Mouse (Mus musculus): ENCODE results near the gene Sat2. TPM values are rescaled to one million over a fixed set of nuclear protein-coding genes. Genes with fewer than 3 reads are reported as not detected.
A peak's percentile ranks its signal among the peaks of the same experiment; 100 is the strongest.

Sat2 gene
- total and polyA plus RNA-seq, 3 experiments: not detected

DNA sequence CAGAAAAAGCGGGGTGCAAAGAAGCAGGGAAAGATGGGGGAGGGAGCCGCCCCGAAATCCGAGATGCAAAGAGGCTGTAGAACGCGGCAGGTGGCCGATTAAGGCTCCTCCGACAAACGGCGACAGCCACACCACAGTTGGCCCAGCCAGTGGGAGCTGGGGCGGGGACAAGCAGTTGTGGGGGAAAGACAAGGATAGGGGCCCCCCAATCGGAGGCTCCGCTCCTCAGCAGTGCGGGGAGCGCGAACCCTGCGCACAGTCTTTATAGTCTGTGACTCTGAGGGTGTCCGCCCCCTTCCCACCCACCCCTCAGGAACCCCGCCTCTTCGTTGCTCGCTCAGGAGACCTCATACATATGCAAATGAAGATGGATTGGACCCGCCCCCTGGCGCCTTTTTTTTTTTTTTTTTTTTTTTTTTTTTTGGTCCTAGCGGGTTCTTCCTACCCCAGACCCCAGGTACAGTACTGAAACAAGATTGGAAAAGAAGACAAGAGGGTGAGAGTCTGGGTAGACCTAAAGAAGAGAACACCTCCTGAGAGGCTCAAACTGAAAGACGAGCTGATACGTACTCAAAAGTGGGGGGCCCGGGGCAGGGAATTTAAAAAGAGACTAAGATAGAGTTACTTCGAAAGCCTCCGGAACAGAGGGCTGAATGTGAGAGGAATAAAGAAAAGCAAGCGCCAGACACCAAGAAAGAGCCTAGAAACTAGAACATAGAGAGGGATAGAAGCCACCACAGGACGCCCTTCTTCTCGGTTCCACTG lies 15.9 kb upstream of the Sat2 start, which contains the start of gene Atp1b2:
Gene Atp1b2 (minus strand): TSS at position 217 of the 765 bp plus-strand sequence.
- in situ Hi-C loops (cut with MboI; ENCODE audit: low pct_ligation_motif_present, low pct_unique_long_range_greater_than_20kb, low sequenced_read_pairs) (no loop called here), dilution Hi-C loops (cut with MboI; ENCODE audit: extremely low pct_ligation_motif_present, extremely low pct_unique_long_range_greater_than_20kb, low sequenced_read_pairs) (no loop called here)
- Histone ChIP-seq H3K4me2 (ENCODE audit: insufficient read depth, low read depth, poor library complexity, severe bottlenecking) (peak within 1 kb of the TSS; percentile 93), H3K4me1 (ENCODE audit: control insufficient read depth in 1 of 2, insufficient read depth in 2 of 2) (peaks cover 9% of the 10 kb centered on the region in 2 experiments), H3K9ac (ENCODE audit: insufficient read depth, low read depth) (peak within 1 kb of the TSS; percentile 49), H3K36me3 (replicated peaks in 1 of 2; ENCODE audit: control insufficient read depth in 1 of 2, insufficient read depth in 1 of 2, low read length in 1 of 2) (no peaks in the 10 kb centered on the region), H3K27me3 (replicated peaks) (peaks cover 84% of the 10 kb centered on the region), H3K79me2 (replicated peaks; ENCODE audit: control insufficient read depth, extremely low read depth, insufficient read depth, poor library complexity, severe bottlenecking) (no peaks in the 10 kb centered on the region), H3K27ac (ENCODE audit: insufficient read depth, low read depth) (no peak within 1 kb of the TSS), H3K9me3 (replicated peaks; ENCODE audit: low read length) (no peaks in the 10 kb centered on the region), H3K4me3 (replicated peaks in 1 of 3; ENCODE audit: low read depth in 2 of 3, low read length in 2 of 3, poor library complexity in 1 of 3) (peak within 1 kb of the TSS; percentile 34 to 51 (median 50))
- TF ChIP-seq TBP (conservative IDR thresholded peaks at IDR 0.05; ENCODE audit: low read depth, low read length) (0 out of 2 replicates have a peak, but pooled peaks have one; percentile 52), POLR2A (IDR thresholded peaks at IDR 0.05; ENCODE audit: low read depth, low read length) (peak; percentile 79), E2F4 (IDR thresholded peaks at IDR 0.05; ENCODE audit: insufficient replicate concordance, low read depth, low read length) (0 out of 2 replicates have a peak, but pooled peaks have one; percentile 58), MAX (IDR thresholded peaks at IDR 0.05; ENCODE audit: low read length) (no peak), NELFE (IDR thresholded peaks at IDR 0.05; ENCODE audit: low read depth, low read length) (peak; percentile 52; the same call in 1 of the 2 replicates), BHLHE40 (IDR thresholded peaks at IDR 0.05; ENCODE audit: low read depth, low read length) (peak; percentile 67), SIN3A (IDR thresholded peaks at IDR 0.05; ENCODE audit: low read length) (peak; percentile 43; the same call in 1 of the 2 replicates), MXI1 (IDR thresholded peaks at IDR 0.05; ENCODE audit: low read depth, low read length) (no peak), USF2 (conservative IDR thresholded peaks at IDR 0.05; ENCODE audit: low read depth, low read length) (no peak), NRF1 (IDR thresholded peaks at IDR 0.05; ENCODE audit: low read depth, low read length) (peak; percentile 25; the same call in 1 of the 2 replicates), ZNF384 (IDR thresholded peaks at IDR 0.05; ENCODE audit: low read depth, low read length) (peak; percentile 99)
- DNase-seq (ENCODE audit: extremely low read depth): peak; percentile 63

DNA sequence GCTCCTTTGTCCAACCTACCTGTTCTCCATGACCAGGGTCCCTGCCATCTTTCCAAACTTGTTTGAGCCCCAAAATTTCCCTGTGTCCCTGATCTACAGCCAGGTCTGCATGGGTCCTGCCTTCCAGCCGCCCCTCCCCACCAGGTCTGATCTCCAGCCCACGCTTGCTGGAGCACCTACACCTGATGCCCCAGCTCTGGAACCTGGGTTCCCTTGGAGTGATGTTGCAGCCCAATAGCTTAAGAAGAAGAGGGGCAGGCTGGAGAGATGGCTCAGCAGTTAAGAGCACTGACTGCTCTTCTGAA lies 15.4 kb upstream of the Sat2 start:
- peak overlapping the region; percentile 93 for H3K4me2 ChIP-seq (ENCODE audit: insufficient read depth, low read depth, poor library complexity, severe bottlenecking)
- peak overlapping the region; percentile 49 for H3K9ac ChIP-seq (ENCODE audit: insufficient read depth, low read depth)
- peak overlapping the region; percentile 31 to 50 (median 39) for H3K4me3 ChIP-seq (replicated peaks in 1 of 3; ENCODE audit: low read depth in 2 of 3, low read length in 2 of 3, poor library complexity in 1 of 3)
- no peaks in the 10 kb centered on the region for H3K36me3 ChIP-seq (replicated peaks in 1 of 2; ENCODE audit: control insufficient read depth in 1 of 2, insufficient read depth in 1 of 2, low read length in 1 of 2)
- DNase-seq (ENCODE audit: extremely low read depth): no peak
- H3K79me2 ChIP-seq (replicated peaks; ENCODE audit: control insufficient read depth, extremely low read depth, insufficient read depth, poor library complexity, severe bottlenecking): no peaks in the 10 kb centered on the region
- no peaks in the 10 kb centered on the region for H3K9me3 ChIP-seq (replicated peaks; ENCODE audit: low read length)
- in situ Hi-C loops (cut with MboI; ENCODE audit: low pct_ligation_motif_present, low pct_unique_long_range_greater_than_20kb, low sequenced_read_pairs) (no loop called here), dilution Hi-C loops (cut with MboI; ENCODE audit: extremely low pct_ligation_motif_present, extremely low pct_unique_long_range_greater_than_20kb, low sequenced_read_pairs) (no loop called here)
- H3K27ac ChIP-seq (ENCODE audit: insufficient read depth, low read depth): no peak overlapping the region
- peaks cover 9% of the 10 kb centered on the region in 2 experiments for H3K4me1 ChIP-seq (ENCODE audit: control insufficient read depth in 1 of 2, insufficient read depth in 2 of 2)
- peaks cover 85% of the 10 kb centered on the region for H3K27me3 ChIP-seq (replicated peaks)
- TF ChIP-seq SMC3 (IDR thresholded peaks at IDR 0.05; ENCODE audit: low read depth, low read length) (no peak), EP300 (IDR thresholded peaks at IDR 0.05; ENCODE audit: low read length) (no peak), ELF1 (IDR thresholded peaks at IDR 0.05; ENCODE audit: low read depth, low read length) (no peak), MAZ (IDR thresholded peaks at IDR 0.05; ENCODE audit: low read depth, low read length) (no peak), NRF1 (IDR thresholded peaks at IDR 0.05; ENCODE audit: low read depth, low read length) (no peak), RAD21 (IDR thresholded peaks at IDR 0.05; ENCODE audit: low read depth, low read length) (no peak), MAX (IDR thresholded peaks at IDR 0.05; ENCODE audit: low read length) (no peak), JUN (IDR thresholded peaks at IDR 0.05; ENCODE audit: insufficient read depth, low read depth, low read length) (no peak), BHLHE40 (IDR thresholded peaks at IDR 0.05; ENCODE audit: low read depth, low read length) (no peak), POLR2AphosphoS2 (IDR thresholded peaks at IDR 0.05; ENCODE audit: low read depth, low read length) (no peak), MXI1 (IDR thresholded peaks at IDR 0.05; ENCODE audit: low read depth, low read length) (no peak), ETS1 (conservative IDR thresholded peaks at IDR 0.05; ENCODE audit: low read depth, low read length) (no peak), PAX5 (IDR thresholded peaks at IDR 0.05; ENCODE audit: low read length) (no peak), SIN3A (IDR thresholded peaks at IDR 0.05; ENCODE audit: low read length) (no peak)

All from CH12.LX (cell line).